Comparison of ENCODE assay signal across 20 mouse cellular contexts in genomic region chr14:57886032-57886431, GRCm38 (mm10). TPM values are rescaled to one million over a fixed set of nuclear protein-coding genes. Genes with fewer than 3 reads are reported as not detected.
DNase-seq lines count a peak whose midpoint lies in the region; ATAC-seq lines count a peak whose summit lies in the region.
"Had no signal": no experiment of that assay in that cellular context is flagged by ENCODE, and none has a peak within 500 bp of the region (broad histone marks: within the 10 kb centered on the region; RNA-seq: fewer than 3 reads in every experiment).

No protein-coding gene starts in this region.

- peak; percentile 46 for DNase-seq in CD4-positive helper T cell, adult 2 months (ENCODE audit: low read depth, low spot score)
- DNase-seq in induced T-regulatory cell, adult 2 months (ENCODE audit: low read depth) = peak; percentile 67
- DNase-seq in naive thymus-derived CD4-positive, alpha-beta T cell, adult 2 months (ENCODE audit: low read depth) = peak; percentile 44
- DNase-seq in retina, postnatal 1 day = no peak
- no peak for DNase-seq in retina, embryonic 14.5 days (ENCODE audit: low spot score)
- no peak for DNase-seq in cerebellum, postnatal 10 days
- DNase-seq: adrenal gland, adult 8-10 months; adrenal gland, postnatal 25 days; cerebellum, adult 11-12 months; cerebellum, adult 8-10 months; cerebellum, postnatal 14 days; gastrocnemius, postnatal 10 days; gastrocnemius, postnatal 36 days; heart, postnatal 10 days; heart, postnatal 36 days had no signal

- ATAC-seq in CD4-positive, CD25-positive, alpha-beta regulatory T cell, adult 4 months = peak; percentile 32
- ATAC-seq: forebrain, embryonic 13.5 days; forebrain, embryonic 16.5 days; hindbrain, embryonic 16.5 days; intestine, postnatal 0 days had no signal

RNA-seq across cellular contexts. Expression of gene Zdhhc20, which starts 4.0 kb away (rescaled TPM):
- 100 to 1,000 TPM; 212 to 215 TPM for polyA plus RNA-seq in CD4-positive, CD25-positive, alpha-beta regulatory T cell, adult 4 months (2017; shearing (Covaris generic))

RNA-seq across cellular contexts. Expression of gene Mrpl57, which starts 60.0 kb away (rescaled TPM):
- 10 to 100 TPM; 74.0 to 89.4 TPM for polyA plus RNA-seq in CD4-positive, CD25-positive, alpha-beta regulatory T cell, adult 4 months (2017; shearing (Covaris generic))

Comparison
In these comparisons a context has a peak if more than half of its experiments do, and no peak if none do; other contexts are left out.
1. DNase-seq: peak in CD4-positive helper T cell, adult 2 months (single experiment), induced T-regulatory cell, adult 2 months (single experiment) and naive thymus-derived CD4-positive, alpha-beta T cell, adult 2 months (single experiment); none in retina, postnatal 1 day (single experiment), retina, embryonic 14.5 days (single experiment) and cerebellum, postnatal 10 days (0 of 2).